Mouse (Mus musculus): ENCODE measurements around the gene Galnt7.

Gene Galnt7

DNA sequence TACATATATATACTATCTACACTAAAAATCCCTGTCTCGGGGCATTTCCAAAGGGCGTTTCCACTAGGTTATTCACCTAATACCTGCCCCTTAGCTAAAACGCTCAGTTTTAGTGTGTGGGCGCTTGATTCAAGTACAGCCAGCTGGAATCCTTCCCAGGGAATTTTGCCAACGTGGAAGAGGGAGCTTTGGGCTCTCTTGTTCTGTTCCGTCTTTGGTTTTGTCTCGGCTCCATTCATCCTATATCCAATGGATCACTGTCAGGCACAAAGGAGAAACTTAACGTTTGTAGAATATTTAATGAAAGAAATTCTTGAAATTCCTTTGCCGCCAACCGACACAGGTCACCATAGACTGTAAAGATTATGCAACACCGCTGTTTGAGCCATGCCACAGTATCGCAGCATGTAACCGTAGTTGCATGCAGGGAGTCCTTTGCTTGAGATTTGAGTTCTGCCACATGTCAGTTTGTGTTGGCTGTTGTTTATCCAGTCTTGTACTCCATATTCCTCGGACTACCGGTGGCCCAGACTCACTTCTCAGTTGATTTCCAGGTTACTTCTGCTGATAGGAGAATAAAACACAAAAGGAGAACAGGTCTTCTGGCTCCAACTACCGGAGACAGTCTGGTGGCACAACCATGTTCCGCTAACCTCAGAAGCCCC is 153.9 kb downstream of the Galnt7 start:
- peak in 1 of 2 experiments; percentile 59 for DNase-seq (ENCODE audit: low spot score in 2 of 2)

DNA sequence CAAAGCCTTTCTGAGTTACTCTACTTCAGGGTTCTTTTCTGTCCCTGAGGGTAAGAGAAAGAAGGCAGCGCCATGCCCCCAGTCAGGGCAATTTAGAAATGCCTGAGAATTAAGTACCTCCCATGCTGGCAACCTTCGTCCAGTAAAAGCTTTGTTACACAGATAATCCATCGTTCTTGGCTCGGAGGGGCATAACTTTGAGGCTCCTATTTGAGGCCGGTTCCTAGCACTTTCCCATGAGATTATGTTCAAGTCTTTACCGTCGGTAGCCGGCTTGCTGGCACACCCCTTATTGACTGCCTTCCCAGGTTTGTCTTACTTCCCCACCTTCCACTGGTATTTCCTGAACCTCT is 154.4 kb downstream of the Galnt7 start:
- DNase-seq (ENCODE audit: low spot score in 2 of 2), result no peak

GRCm38 (mm10) chr8:57491873-57492272 is 161.0 kb downstream of the Galnt7 start:
- DNase-seq (ENCODE audit: low spot score in 2 of 2), result no peak

DNA sequence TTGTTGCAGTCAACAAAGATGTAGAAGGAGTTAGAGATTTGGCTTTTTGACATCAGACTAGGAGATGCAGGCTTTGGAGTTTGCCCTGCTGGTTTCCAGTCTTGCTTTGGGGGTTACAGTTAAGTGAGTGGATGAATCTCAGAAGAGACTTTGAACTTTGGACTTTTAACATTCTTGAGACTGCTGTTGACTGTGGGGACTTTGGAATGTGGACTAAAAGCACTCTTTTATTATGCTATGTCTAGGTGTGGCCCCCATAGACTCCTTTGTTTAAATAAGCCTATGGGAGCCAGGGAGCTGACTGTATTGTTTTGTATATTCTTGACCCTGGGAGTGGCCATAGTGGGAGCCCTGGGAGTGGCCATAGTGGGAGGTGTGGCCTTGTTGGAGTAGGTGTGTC is 162.9 kb downstream of the Galnt7 start:
- no peak for DNase-seq (ENCODE audit: low spot score in 2 of 2)

DNA sequence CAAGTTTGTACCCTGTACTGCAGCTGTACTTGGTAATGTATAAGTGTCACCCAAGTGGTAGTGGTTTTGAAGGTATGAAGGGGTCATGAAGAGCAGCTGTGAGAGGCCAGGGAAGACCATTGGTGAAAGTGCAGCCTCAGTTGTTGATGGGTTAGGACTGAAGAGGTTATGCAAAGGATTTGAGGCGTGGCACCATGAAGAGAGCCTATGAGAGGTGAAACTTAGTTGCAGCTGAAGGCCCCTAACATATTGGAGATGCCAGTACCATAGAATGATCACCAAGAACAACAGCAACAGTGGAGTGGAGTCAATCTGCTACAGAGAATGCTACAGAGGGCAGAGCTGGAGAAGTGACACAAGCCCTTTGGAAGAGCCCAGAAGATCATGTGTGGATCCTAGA is 163.5 kb downstream of the Galnt7 start:
- DNase-seq (ENCODE audit: low spot score in 2 of 2), result no peak

- peak; percentile 66 to 68 for DNase-seq (ENCODE audit: low spot score in 2 of 2)
These were observed 164.5 kb downstream of the Galnt7 start for GRCm38 (mm10) chr8:57488312-57488765.

DNA sequence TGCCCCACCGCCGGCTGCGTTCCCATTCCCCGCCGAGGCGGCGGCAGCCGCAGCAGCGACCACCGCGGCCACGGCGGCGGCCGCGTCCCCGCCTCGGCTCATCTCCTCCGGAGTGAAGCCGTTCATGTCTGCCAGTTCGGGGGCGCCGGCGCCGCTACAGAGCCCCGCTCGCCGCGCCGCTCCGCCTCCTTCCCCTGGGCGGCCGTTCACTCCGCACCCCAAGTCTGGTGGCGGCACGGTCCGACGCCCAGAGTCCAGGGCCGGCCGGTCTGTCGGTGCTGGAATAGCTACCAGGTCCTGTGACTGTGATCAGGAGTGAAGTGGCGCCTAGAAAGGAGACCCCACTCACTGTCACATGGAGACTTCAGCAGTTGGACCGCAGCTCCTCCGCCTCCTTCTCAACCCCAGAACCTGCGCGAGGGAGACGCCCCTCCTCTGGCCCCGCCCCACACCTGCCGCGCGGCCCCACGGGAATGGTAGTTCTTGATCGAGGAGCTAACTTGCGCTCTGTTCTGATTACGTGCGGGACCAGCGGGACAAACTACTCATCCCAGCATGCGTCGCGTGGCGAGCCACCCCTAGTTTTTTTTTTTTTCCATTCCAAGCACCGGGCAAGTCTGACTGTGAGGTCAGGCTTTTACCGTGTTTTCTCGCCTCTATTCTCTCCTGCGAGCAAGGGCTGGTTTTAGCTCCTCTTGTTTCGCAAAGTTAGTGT is 165.2 kb downstream of the Galnt7 start, which contains the start of gene Sap30:
TSS of gene Sap30 (minus strand) at position 420 of the 715 bp plus-strand sequence.
- DNase-seq (ENCODE audit: low spot score in 2 of 2), result peak; percentile 98 to 99

- peak; percentile 43 to 46 for DNase-seq (ENCODE audit: low spot score in 2 of 2)
These were observed 166.1 kb downstream of the Galnt7 start for GRCm38 (mm10) chr8:57486491-57487440.

DNA sequence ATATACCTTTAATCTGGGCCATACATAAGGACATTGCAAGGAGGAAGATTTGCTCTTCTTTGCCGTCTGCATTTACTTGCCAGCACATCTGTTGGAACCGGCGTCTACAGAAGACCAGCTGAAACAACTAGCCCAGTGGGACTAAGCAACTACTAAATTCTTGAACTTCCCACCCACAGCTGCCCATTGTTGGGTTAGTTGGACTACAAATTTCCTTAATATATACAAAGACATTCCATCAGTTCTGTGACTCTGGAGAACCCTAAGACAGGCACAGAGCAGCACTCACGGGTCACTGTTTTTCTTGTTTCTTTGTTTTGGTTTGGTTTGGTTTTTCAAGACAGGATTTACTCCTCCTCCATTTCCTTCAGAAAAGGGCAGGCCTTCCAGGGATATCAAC is 172.2 kb downstream of the Galnt7 start:
- no peak for DNase-seq (ENCODE audit: low spot score in 2 of 2)

DNA sequence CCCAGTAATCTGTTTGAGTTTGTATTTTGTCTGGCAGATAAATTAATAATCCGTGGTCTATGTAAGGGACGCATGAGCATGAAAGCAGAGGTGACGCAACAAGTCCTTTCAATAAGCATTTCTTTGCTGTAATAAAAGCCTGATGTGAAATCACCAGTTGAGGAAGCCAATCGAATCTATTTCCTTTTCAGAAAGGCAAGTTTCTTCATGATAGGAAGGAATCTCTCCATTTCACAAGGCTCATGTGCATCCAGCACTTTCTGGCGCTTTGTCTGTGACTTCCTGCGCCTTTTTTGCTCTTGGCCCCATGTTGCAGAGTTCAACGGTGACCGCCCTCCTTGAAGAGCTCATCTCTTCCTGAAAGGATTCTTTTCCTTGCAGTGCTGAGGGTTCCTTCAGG is 173.1 kb downstream of the Galnt7 start:
- DNase-seq (ENCODE audit: low spot score in 2 of 2), result no peak

DNA sequence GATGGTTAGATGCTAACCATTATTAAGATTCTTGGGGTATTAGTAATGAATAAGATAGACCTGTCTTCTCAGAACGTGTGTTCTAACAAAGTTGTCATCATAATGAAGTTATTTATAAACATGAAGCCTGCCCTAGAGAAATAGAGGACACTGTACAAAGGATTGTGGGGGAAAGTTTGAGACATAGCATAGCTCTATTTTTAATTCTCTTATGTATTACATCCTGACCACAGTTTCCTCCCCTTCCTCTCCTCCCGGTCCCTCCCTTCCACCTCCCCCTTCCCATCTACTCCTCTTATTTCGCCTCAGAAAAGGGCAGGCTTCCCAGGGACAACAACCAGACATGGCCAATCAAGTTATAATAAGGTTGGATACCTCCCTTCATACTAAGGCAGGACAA is 174.4 kb downstream of the Galnt7 start:
- no peak for DNase-seq (ENCODE audit: low spot score in 2 of 2)
